Mouse (Mus musculus) thymus, postnatal 25 days (tissue): ENCODE measurements around the gene Sirpa.

ENCODE experiments used
- DNase-seq: peaks from one replicate; pipeline ENCODE4 v3.0.0; 2022

The Sirpa gene

GRCm38 (mm10) chr2:129613971-129614370, 21.3 kb downstream of the Sirpa start:
- DNase-seq = no peak

GRCm38 (mm10) chr2:129614482-129615185, 22.0 kb downstream of the Sirpa start:
- DNase-seq = no peak

GRCm38 (mm10) chr2:129620148-129620547, 27.5 kb downstream of the Sirpa start:
- DNase-seq = no peak

- no peak for DNase-seq
Measured at GRCm38 (mm10) chr2:129620881-129621280, 28.2 kb downstream of the Sirpa start.

- no peak for DNase-seq
Measured at GRCm38 (mm10) chr2:129621654-129622490, 29.2 kb downstream of the Sirpa start.

GRCm38 (mm10) chr2:129622918-129623317, 30.3 kb downstream of the Sirpa start:
- DNase-seq = no peak

GRCm38 (mm10) chr2:129623771-129624170, 31.1 kb downstream of the Sirpa start:
- no peak for DNase-seq

- no peak for DNase-seq
Measured at GRCm38 (mm10) chr2:129624246-129624918, 31.7 kb downstream of the Sirpa start.

- DNase-seq = no peak
Measured at GRCm38 (mm10) chr2:129624956-129625355, 32.3 kb downstream of the Sirpa start.

- DNase-seq = no peak
Measured at GRCm38 (mm10) chr2:129625845-129626244, 33.2 kb downstream of the Sirpa start.

- DNase-seq = no peak
Measured at GRCm38 (mm10) chr2:129626621-129627061, 34.0 kb downstream of the Sirpa start.

- no peak for DNase-seq
Measured at GRCm38 (mm10) chr2:129627133-129627532, 34.5 kb downstream of the Sirpa start.

- DNase-seq = no peak
Measured at GRCm38 (mm10) chr2:129627811-129628210, 35.2 kb downstream of the Sirpa start.

GRCm38 (mm10) chr2:129628456-129629185, 36.0 kb downstream of the Sirpa start:
- DNase-seq = no peak

GRCm38 (mm10) chr2:129629786-129630531, 37.3 kb downstream of the Sirpa start:
- DNase-seq = no peak

GRCm38 (mm10) chr2:129630532-129630886, 37.9 kb downstream of the Sirpa start:
- DNase-seq = no peak

GRCm38 (mm10) chr2:129630978-129631660, 38.5 kb downstream of the Sirpa start:
- DNase-seq = no peak

GRCm38 (mm10) chr2:129632324-129632723, 39.7 kb downstream of the Sirpa start:
- DNase-seq = no peak

GRCm38 (mm10) chr2:129633077-129633732, 40.6 kb downstream of the Sirpa start:
- no peak for DNase-seq

- no peak for DNase-seq
Measured at GRCm38 (mm10) chr2:129633982-129634381, 41.3 kb downstream of the Sirpa start.

GRCm38 (mm10) chr2:129652616-129653015, 60.0 kb downstream of the Sirpa start:
- no peak for DNase-seq
